Mouse (Mus musculus) spleen, postnatal 36 days (tissue): ENCODE data around the gene Larp1.
"Not testable (repeated sequence)": the region's sequence is repeated elsewhere in the genome, so short reads cannot be mapped to it uniquely, and the experiment has no call there.

Source experiments
- DNase-seq, 2 experiments: peaks; one replicate each; pipeline ENCODE4 v3.0.0; 2022; ENCODE audit warnings: low spot score in 2 of 2, mixed read lengths in 1 of 2

The Larp1 gene

GRCm38 (mm10) chr11:58028981-58029380, 20.1 kb downstream of the Larp1 start:
- no peak for DNase-seq

DNA sequence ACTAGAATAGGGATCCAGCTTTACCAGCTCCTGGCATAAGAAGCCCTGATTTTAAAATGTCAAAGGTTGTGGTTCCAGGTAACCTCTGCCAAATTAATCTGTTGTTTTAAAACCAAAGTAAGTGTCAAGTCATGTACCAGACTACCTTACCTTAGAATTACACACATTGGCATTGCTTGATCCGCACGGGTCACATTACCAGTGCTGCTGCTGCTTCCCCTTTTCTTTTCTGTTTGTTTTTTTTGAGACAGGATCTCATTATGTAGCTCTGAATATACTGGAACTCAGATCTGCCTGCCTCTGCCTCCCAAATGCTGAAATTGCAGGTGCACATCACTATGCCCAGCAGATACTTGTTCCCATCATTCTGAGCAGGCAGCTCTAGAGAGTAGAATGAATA, 21.0 kb downstream of the Larp1 start:
- no peak for DNase-seq

- DNase-seq = no peak
Observed at GRCm38 (mm10) chr11:58031176-58031575, 22.3 kb downstream of the Larp1 start.

DNA sequence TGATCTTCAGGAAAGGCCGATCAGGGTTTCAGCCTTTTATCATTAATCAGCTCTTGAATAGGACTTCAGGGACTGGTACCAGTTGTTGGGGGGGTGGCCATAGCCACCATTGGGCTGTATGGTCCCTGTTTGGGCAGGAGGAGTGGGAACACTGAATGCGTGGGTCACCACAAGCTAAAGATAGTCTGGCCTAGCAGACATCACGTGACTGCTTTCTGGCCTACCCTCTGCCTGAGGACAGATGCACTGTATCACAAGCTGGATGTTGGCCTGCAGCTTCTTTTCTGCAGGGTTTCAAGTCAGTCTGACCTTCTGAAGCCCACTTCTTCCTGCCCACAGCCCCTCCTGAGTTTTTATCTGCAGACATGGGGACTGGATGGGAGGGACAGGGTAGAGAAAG, 24.8 kb downstream of the Larp1 start:
- DNase-seq = no peak

- DNase-seq = no peak
Observed at GRCm38 (mm10) chr11:58039027-58039426, 30.2 kb downstream of the Larp1 start.

DNA sequence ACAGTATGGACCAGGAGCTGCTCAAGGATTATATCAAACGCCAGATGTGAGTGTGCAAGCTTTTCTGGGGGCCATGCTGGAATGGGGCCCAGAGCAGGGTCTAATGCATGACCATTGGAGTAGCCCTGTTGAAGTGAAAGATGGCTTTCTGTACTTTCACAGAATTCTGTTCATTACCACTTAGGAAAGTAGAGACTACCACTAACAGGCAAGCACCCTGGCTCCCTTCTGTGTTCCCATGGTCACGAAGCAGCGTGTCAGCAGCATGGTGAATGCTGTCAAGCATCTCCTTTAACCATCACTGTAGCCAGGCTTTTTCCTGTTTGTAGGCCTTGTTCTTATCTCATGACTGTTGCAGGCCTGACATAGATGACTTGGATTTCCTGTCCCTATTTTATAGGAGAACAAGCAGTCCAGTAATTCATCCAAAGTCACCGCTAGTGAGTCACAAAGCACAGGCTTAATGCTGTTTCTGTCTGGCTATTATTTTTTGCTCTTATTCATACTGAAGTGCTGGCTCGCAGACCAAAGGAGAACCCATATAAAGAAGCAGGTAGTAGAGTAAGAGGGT, 34.1 kb downstream of the Larp1 start:
- DNase-seq = no peak

DNA sequence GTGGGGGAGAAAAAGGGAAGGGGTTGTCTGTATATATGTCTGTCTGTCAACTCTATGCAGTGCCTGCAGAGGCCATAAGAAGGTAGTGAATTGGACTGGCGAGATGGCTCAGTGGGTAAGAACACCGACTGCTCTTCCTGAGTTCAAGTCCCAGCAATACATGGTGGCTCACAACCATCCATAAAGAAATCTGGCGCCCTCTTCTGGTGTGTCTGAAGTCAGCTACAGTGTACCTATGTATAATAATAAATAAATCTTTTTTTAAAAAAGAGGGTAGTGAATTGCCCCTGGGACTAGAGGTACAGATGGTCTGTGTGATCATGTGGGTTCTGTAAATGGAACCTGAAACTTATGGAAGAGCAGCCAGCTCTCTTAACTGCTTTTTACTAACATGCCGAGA, 37.6 kb downstream of the Larp1 start:
- no peak for DNase-seq

DNA sequence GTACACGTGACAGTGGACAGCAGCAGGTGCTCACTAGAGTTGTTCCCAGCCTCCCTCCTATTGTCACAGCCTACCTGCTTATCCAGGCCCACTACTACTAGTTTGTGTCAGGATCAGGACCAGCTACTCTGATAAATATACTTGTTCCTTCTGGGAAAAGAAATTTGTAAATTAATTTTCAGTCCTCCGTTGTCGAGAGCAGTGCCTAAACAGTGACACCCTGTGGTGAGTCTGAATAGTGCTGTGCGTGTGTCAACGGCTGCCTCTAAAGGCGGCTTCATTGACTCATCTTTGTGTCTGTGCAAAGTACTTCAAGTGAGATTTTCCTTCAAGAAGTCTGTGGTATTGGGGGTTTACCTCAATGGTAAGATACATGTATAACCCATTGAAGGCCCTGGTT, 48.6 kb downstream of the Larp1 start:
- DNase-seq = peak in 1 of 2 experiments; percentile 14

DNA sequence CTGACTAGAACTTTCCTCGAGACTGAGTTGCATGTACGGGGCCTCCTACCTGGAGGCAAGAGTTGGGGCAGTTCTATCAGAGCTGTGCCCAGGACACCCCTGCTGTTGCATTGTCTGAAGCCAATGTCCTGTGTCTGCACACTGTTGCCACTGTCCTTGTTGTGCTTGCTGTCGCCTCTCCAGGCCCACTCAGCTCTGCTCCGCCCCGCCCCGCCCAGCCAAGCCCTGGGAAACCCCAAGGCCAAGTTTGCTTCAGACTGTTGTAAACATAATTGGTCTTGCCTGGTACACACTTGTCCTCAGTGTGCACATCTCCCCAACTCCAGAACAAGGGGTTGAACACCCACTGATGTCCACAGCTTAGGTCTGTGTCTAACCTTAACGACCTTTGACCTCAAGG, 50.9 kb downstream of the Larp1 start:
- DNase-seq = not testable (repeated sequence)

- not testable (repeated sequence) for DNase-seq
Observed at GRCm38 (mm10) chr11:58061218-58061617, 52.4 kb downstream of the Larp1 start.

- no peak for DNase-seq
Observed at GRCm38 (mm10) chr11:58062586-58062985, 53.7 kb downstream of the Larp1 start.

DNA sequence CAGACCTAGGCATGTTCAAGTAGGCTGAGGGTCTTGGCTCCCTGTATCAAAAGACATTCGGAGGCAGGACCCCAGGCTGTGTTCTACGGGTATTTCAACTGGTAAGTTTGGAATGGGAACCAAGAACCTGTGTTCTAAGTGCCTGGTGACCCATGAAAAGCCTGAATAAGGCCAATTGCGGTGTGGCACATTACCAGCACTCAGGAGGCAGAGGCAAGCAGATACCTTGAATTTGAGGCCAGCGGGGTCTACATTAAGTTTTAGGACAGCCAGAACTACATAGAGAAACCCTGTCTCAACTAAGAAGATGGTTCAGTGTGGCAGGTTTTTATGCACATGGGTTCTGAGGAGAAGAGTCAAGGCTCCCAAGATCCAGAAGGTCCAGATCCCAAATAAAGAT, 56.2 kb downstream of the Larp1 start:
- no peak for DNase-seq

GRCm38 (mm10) chr11:58072978-58073377, 64.1 kb downstream of the Larp1 start:
- DNase-seq = no peak

DNA sequence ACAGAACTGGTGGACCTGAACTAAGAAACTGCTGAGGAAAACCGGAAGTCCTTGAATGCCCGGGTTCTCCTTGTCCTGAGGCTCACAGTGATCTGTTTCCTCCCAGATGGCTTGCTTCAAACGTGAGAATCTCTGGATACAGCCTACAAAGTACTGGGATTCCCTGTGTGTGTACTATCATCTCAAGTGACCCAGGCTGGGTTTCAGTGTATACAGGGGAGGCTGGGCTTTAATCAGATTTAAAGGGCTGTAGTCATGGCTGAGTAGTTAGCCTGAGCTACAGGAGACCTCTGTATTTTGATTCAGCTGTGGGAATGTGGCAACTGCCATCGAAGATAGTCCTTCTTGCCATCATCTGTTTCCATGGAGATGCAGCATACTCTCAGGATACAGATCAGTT, 68.4 kb downstream of the Larp1 start:
- no peak for DNase-seq

DNA sequence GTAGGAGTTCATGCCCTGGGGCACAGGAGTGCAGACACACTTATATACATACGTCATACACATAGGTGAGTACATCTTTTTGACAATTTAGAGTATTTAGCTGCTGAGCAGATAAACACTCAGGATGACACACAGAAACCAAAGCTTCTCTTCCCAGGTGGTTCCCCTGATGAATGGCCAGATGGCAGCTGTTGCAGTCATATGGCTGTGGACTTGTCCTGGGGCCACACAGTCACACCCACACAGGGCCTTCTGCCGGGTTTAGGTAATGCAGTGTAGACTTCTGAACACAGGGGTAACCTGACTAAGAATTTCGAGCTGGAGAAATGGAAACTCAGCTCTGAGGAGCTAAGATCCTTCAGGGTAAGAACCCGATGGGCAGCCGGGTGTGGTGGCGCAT, 72.9 kb downstream of the Larp1 start:
- no peak for DNase-seq

- DNase-seq = no peak
Observed at GRCm38 (mm10) chr11:58092541-58092940, 83.7 kb downstream of the Larp1 start.

DNA sequence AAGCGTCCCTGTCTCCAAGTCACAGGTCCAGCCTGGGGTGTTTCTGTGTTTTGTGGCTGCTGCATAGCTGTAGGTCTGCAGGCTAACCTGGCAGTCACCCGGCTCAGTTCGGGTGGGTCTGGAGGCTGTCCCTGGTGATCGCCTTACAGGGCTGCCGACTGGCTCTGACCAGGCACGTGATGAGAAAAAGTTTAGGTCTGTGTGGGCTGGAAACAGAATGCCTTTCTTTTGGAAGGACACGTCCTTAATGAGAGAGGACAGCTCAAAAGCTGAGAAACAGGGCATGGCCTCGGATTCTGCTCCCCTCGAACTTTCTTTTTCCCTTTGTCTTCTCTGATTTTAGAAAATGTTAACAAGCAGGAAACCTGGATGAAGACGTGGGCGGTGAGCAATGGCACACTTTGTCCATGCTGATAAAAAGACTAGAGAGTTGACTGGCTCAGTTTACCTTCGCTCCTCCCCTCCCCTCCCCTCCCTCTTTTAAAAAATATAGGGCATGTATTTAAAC, 84.2 kb downstream of the Larp1 start, which contains the start of gene Gm12248:
TSS of gene Gm12248 (minus strand) at position 114 of the 508 bp plus-strand sequence.
- peak in 1 of 2 experiments; percentile 18 for DNase-seq

DNA sequence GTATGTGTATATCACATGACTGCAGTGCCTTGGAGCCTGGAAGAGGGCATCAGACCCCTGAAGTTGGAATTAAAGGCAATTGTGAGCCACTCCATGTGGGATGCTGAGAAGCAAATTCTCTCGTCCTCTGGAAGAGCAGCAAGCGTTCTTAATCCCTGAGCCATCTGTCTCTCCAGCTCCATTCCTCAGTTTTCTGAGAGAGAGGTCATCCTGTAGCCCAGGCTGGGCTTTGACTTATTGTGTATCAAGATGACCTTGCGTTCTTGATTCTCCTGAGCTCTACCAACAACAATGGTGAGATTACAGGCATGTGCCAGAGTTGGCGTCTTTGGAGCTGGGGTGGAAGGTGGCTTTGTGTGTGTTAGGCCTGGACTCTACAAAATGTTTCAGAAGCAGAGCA, 85.9 kb downstream of the Larp1 start:
- no peak for DNase-seq

GRCm38 (mm10) chr11:58095561-58095960, 86.7 kb downstream of the Larp1 start:
- no peak for DNase-seq

- DNase-seq = peak; percentile 65 to 67
Observed at GRCm38 (mm10) chr11:58096160-58096559, 87.3 kb downstream of the Larp1 start.

DNA sequence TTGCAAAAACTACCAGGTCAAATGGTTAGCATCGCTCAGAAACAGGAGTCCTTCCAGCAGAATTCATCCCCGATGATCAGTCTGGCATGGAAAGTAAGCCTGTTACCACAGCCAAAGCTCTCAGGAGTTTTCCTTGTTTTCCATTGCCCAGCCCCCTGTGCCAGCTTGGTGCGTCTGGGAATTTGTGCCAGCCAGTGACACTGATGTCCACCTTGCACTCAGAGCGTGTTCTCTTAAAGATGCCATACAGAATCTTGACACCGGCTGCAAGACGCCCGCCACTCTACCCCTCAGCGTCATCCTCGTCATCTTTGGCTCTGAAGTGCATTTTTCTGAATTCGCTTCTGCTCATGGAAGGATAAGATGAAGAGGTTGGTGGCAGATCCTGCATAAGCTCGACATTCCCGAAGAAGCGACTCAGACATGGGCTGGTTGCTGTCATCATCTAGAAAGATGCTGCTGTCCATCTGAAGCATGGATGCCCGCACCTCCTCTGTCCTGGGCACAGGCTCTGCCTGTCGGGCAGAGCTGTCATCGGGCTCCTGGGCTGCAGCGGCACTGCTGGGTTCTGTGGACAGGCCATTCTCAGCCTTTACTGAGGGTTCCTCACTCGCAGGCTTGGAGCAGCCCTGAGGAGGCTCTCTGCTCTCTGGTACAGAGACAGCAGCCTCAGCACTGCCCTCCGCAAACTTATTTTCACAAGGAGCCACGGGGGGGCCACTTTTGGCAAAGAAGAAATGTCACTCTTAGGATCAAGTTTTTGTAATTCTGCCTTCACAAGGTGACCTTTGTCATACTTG, 88.2 kb downstream of the Larp1 start:
- DNase-seq = no peak

DNA sequence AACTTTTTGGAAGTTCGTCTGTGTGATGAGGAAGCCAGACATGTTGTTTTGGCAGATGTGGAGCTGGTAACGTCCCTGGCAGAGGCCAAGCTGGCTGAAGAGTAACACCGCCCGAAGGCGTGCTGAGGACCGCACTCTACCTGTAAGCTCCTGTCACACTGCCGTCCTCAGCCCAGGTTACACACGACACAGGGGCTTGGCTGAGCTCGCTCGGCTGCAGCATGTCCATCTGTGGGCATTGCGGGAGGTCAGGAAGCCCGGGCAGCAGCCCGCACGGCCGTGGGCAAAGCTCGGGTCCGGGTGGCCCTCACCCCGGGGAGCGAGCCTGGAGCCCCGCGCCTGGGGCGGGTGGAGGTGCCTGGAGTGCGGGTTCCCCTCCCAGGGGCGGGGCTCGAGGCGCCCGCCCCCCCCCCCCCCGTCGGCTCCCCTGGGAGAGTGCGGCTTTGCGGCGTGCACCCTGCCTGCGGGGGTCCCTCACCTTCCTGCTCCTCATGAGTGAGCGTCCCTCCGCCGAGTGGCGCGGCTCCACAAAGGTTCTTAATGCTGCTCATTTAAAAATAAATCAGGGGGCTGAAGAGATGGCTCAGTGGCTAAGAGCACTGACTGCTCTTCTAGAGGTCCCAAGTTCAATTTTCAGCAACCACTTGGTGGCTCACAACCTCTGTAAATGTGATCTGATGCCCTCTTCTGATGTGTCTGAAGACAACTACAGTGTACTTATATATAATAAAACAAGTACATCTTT, 88.9 kb downstream of the Larp1 start:
- DNase-seq = peak in 1 of 2 experiments; percentile 25

DNA sequence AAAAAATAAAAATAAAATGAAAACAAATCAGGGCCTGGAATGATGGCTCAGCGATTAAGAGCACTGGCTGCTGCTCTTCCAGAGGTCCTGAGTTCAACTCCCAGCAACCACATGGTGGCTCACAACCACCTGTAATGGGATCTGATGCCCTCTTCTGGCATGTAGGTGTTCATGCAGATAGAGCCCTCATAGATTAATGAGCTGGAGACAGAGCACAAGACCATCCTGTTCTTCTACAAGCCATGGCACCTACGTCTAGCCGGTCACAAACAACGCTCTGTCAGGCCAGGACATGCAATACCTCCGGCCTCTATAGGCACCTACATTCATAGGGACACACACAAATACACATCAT, 89.5 kb downstream of the Larp1 start:
- DNase-seq = peak; percentile 22 to 31
